Mouse (Mus musculus) hindbrain, embryonic 10.5 days (tissue): ENCODE results near the gene Fer1l5. TPM values are rescaled to one million over a fixed set of nuclear protein-coding genes. Genes with fewer than 3 reads are reported as not detected.

Experiments
- DNase-seq: peaks from one replicate; pipeline ENCODE4 v3.0.0-alpha.2; 2017; ENCODE audit warnings: low spot score
- H3K27ac ChIP-seq: fragments of 300-500 bp; sonication (generic); 2 replicates; pipeline ENCODE4 v1.5.1; 2016; ENCODE audit warnings: mild to moderate bottlenecking, moderate library complexity
- H3K27me3 ChIP-seq: fragments of 300-500 bp; sonication (generic); 2 replicates; pipeline ENCODE4 v1.6.1; 2016; ENCODE audit warnings: mild to moderate bottlenecking; ENCODE audit not compliant: poor library complexity, insufficient read depth, severe bottlenecking
- H3K36me3 ChIP-seq: fragments of 300-500 bp; sonication (generic); 2 replicates; pipeline ENCODE4 v1.6.1; 2016; ENCODE audit warnings: mild to moderate bottlenecking, moderate library complexity
- H3K4me1 ChIP-seq: fragments of 300-500 bp; sonication (generic); replicated peaks from 2 replicates; pipeline ENCODE4 v1.6.1; 2016; ENCODE audit warnings: mild to moderate bottlenecking
- H3K4me3 ChIP-seq: fragments of 300-500 bp; sonication (generic); 2 replicates; pipeline ENCODE4 v1.5.1; 2016; ENCODE audit warnings: mild to moderate bottlenecking, moderate library complexity
- H3K9me3 ChIP-seq: fragments of 300-500 bp; sonication (generic); 2 replicates; pipeline ENCODE4 v1.6.1; 2016; ENCODE audit warnings: mild to moderate bottlenecking, moderate library complexity
- WGBS: fragments of 180-500 bp; shearing (Covaris S2); methylation state at CpG from one replicate; pipeline ENCODE4 v1.1.7; 2016; 5-methylcytosine and 5-hydroxymethylcytosine counted together
- polyA plus RNA-seq: library from polyadenylated mRNA; unstranded; fragments of >200 nt; fragmentation: Nextera tagmentation; extraction: Ambion mirVana; gene quantifications from 2 replicates; pipeline ENCODE4 v1.2.1, GENCODE M21; 2016

Gene Fer1l5
- polyA plus RNA-seq, 1 experiment from 2014 or later, result 1.6 TPM

GRCm38 (mm10) chr1:36469811-36470444, 97.8 kb downstream of the Fer1l5 start:
- WGBS, result 33% methylated on average over 2 of the region's 2 CpGs
- no peak overlapping the region for H3K4me3 ChIP-seq
- H3K27me3 ChIP-seq, result peaks cover 25% of the 10 kb centered on the region
- no peaks in the 10 kb centered on the region for H3K9me3 ChIP-seq
- H3K36me3 ChIP-seq, result no peaks in the 10 kb centered on the region
- no peak overlapping the region for H3K27ac ChIP-seq
- no peak for DNase-seq
- H3K4me1 ChIP-seq, result peaks cover 50% of the 10 kb centered on the region

DNA sequence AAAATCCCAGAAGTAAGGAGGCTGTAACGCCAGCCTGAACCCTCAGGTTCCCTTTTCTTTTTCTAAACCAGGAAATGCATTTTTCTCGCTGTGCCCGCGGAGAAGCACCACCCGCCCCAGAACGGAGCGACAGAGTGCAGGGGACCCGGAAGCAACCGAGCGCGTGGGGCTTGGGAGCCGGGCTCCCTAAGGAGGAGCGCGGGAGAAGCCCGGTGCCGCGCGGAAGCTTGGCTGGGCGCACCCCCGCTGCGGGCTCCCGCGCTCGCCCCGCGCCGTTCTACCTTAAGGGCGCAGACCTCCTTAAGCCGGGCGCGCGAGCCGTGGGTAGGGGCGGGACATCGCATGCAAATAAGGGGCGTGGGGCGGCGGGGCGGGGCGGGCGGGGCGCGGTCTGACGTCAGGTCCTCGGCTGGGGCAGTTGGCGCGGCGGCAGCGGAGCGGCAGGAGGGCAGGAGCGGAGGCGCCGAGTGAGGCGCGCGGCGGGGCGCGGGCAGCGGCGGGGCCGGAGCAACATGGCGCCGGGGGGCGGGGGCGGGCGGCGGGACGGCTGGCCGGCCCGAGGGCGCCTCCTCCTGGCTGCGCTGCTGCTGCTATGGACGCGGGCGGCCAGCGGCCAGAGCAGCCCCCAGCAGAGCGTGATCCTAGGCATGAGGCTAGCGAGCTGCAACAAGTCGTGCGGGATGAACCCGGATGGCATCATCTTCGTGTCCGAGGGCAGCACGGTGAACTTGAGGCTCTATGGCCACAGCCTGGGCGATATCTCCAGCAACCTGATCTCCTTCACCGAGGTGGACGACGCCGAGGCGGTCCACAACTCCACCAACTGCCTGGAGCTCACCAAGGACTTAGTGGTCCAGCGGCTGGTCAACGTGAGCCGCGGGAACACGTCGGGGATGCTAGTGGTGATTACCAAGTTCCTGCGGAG, 99.4 kb downstream of the Fer1l5 start, which contains the start of gene Cnnm4:
TSS of gene Cnnm4 (plus strand) at position 440 of the 925 bp plus-strand sequence.
- peaks cover 65% of the 10 kb centered on the region for H3K4me1 ChIP-seq

More for the DNA sequence above, 99.4 kb downstream of the Fer1l5 start, which contains the start of gene Cnnm4:
- peak; percentile 94 for DNase-seq
- peak within 1 kb of the TSS; percentile 90 for H3K27ac ChIP-seq
- H3K9me3 ChIP-seq, result no peaks in the 10 kb centered on the region
- WGBS, result under 1% methylated on average over 92 of the region's 98 CpGs
- peaks cover 25% of the 10 kb centered on the region for H3K27me3 ChIP-seq
- peak within 1 kb of the TSS; percentile 72 for H3K4me3 ChIP-seq
- H3K36me3 ChIP-seq, result no peaks in the 10 kb centered on the region

Other genes with a start within 250 kb of the Fer1l5 start
- gene Uggt1, start 127.6 kb upstream of the Fer1l5 start, polyA plus RNA-seq, result 51.7 and 54.0 TPM in 2 replicates
- gene Neurl3, start 97.6 kb upstream of the Fer1l5 start, polyA plus RNA-seq, result 0.30 and 0.31 TPM in 2 replicates
- gene Arid5a, start 64.6 kb upstream of the Fer1l5 start, polyA plus RNA-seq, result 2.0 and 3.5 TPM in 2 replicates
- 44.5 and 47.0 TPM in 2 replicates for gene Kansl3, start 3.1 kb upstream of the Fer1l5 start, polyA plus RNA-seq
- 62.9 and 65.2 TPM in 2 replicates for gene Lman2l, start 73.0 kb downstream of the Fer1l5 start, polyA plus RNA-seq
- gene Cnnm4, start 99.3 kb downstream of the Fer1l5 start, polyA plus RNA-seq, result 13.4 and 15.3 TPM in 2 replicates
- 3.2 and 3.5 TPM in 2 replicates for gene Cnnm3, start 139.6 kb downstream of the Fer1l5 start, polyA plus RNA-seq
- gene Ankrd23, start 164.6 kb downstream of the Fer1l5 start, polyA plus RNA-seq, result 15.7 and 18.0 TPM in 2 replicates
- 0.75 TPM in 1 of 2 replicates, not detected in the other for gene Gm42417, start 167.1 kb downstream of the Fer1l5 start, polyA plus RNA-seq
- gene Ankrd39, start 175.2 kb downstream of the Fer1l5 start, polyA plus RNA-seq, result 16.9 and 20.6 TPM in 2 replicates
- 25.4 and 29.6 TPM in 2 replicates for gene Sema4c, start 186.1 kb downstream of the Fer1l5 start, polyA plus RNA-seq